Mouse (Mus musculus) embryonic fibroblast, embryonic 13.5 days (primary cell): ENCODE results near the gene Trim46. TPM values are rescaled to one million over a fixed set of nuclear protein-coding genes. Genes with fewer than 3 reads are reported as not detected.

Experiments used
- H3K27ac ChIP-seq: 2 replicates; pipeline ENCODE4 v1.5.1; 2012; ENCODE audit warnings: low read length, control low read depth, inconsistent platforms; ENCODE audit not compliant: insufficient read depth
- H3K4me1 ChIP-seq: 2 replicates; pipeline ENCODE4 v1.6.1; 2011; ENCODE audit warnings: low read length; ENCODE audit not compliant: control insufficient read depth, insufficient read depth
- H3K4me3 ChIP-seq: 2 replicates; pipeline ENCODE4 v1.5.1; 2011; ENCODE audit warnings: mild to moderate bottlenecking, control low read depth, low read length; ENCODE audit not compliant: insufficient read depth
- CTCF ChIP-seq: IDR thresholded peaks from 2 replicates; pipeline ENCODE4 v1.5.1; 2011; ENCODE audit warnings: mild to moderate bottlenecking, control low read depth, low read length, moderate library complexity, borderline replicate concordance; ENCODE audit not compliant: insufficient read depth
- POLR2A ChIP-seq: IDR thresholded peaks from 2 replicates; pipeline ENCODE4 v1.6.1; 2011; ENCODE audit warnings: low read depth, mild to moderate bottlenecking, control low read depth, low read length, moderate library complexity
- polyA plus RNA-seq: library from polyadenylated mRNA; stranded (reverse); fragments of >200 nt; gene quantifications from 2 replicates; pipeline ENCODE4 v1.2.4, GENCODE M21; 2011; ENCODE audit warnings: low read depth; ENCODE audit not compliant: missing spikeins, insufficient read length

The Trim46 gene
- polyA plus RNA-seq, 1 experiment = 24.2 TPM

- Histone ChIP-seq H3K4me3 (no peak overlapping the region), H3K27ac (no peak overlapping the region), H3K4me1 (peaks cover 5% of the 10 kb centered on the region; the same call in 1 of the 2 replicates)
- TF ChIP-seq POLR2A (no peak), CTCF (no peak)
Observed at GRCm38 (mm10) chr3:89208075-89208657, 37.9 kb downstream of the Trim46 start.

- H3K27ac ChIP-seq = no peak overlapping the region
- H3K4me3 ChIP-seq = no peak overlapping the region
- no peaks in the 10 kb centered on the region for H3K4me1 ChIP-seq
- TF ChIP-seq POLR2A (no peak), CTCF (no peak)
Observed at GRCm38 (mm10) chr3:89206695-89207094, 39.4 kb downstream of the Trim46 start.

GRCm38 (mm10) chr3:89206079-89206478 is 40.0 kb downstream of the Trim46 start:
- Histone ChIP-seq H3K27ac (no peak overlapping the region), H3K4me3 (no peak overlapping the region), H3K4me1 (no peaks in the 10 kb centered on the region)
- TF ChIP-seq CTCF (no peak), POLR2A (no peak)

- H3K4me1 ChIP-seq = no peaks in the 10 kb centered on the region
- no peak overlapping the region for H3K27ac ChIP-seq
- TF ChIP-seq CTCF (no peak), POLR2A (no peak)
- peak overlapping the region; percentile 88 for H3K4me3 ChIP-seq
Observed at GRCm38 (mm10) chr3:89203142-89203514, 43.0 kb downstream of the Trim46 start.

GRCm38 (mm10) chr3:89202253-89203141 is 43.6 kb downstream of the Trim46 start, which contains the start of gene Gba:
Gba (plus strand) TSS chr3:89202928.
- no peaks in the 10 kb centered on the region for H3K4me1 ChIP-seq
- TF ChIP-seq POLR2A = peak; percentile 70
- no peak for TF ChIP-seq CTCF
- no peak within 1 kb of the TSS for H3K27ac ChIP-seq
- peak within 1 kb of the TSS; percentile 88 for H3K4me3 ChIP-seq

GRCm38 (mm10) chr3:89199839-89200238 is 46.3 kb downstream of the Trim46 start:
- Histone ChIP-seq H3K27ac (no peak overlapping the region), H3K4me1 (no peaks in the 10 kb centered on the region), H3K4me3 (no peak overlapping the region)
- TF ChIP-seq CTCF (no peak), POLR2A (no peak)

GRCm38 (mm10) chr3:89195979-89196877 is 49.9 kb downstream of the Trim46 start:
- Histone ChIP-seq H3K27ac (peak overlapping the region; percentile 43), H3K4me1 (no peaks in the 10 kb centered on the region), H3K4me3 (peak overlapping the region; percentile 33)
- TF ChIP-seq POLR2A = peak; percentile 94
- TF ChIP-seq CTCF = peak; percentile 13; the same call in 1 of the 2 replicates

GRCm38 (mm10) chr3:89193853-89194252 is 52.3 kb downstream of the Trim46 start:
- no peak for TF ChIP-seq CTCF
- no peak for TF ChIP-seq POLR2A
- Histone ChIP-seq H3K4me3 (no peak overlapping the region), H3K27ac (no peak overlapping the region), H3K4me1 (no peaks in the 10 kb centered on the region)

- TF ChIP-seq POLR2A = no peak
- no peak for TF ChIP-seq CTCF
- no peak overlapping the region for H3K27ac ChIP-seq
- H3K4me1 ChIP-seq = no peaks in the 10 kb centered on the region
- H3K4me3 ChIP-seq = no peak overlapping the region
Observed at GRCm38 (mm10) chr3:89193351-89193750, 52.8 kb downstream of the Trim46 start.
